In genomic region chr4:106316351-106317178, GRCm38 (mm10) we compare ENCODE assay signal across 7 mouse cellular contexts. TPM values are rescaled to one million over a fixed set of nuclear protein-coding genes. Genes with fewer than 3 reads are reported as not detected.
DNase-seq lines count a peak whose midpoint lies in the region; ATAC-seq and TF ChIP-seq lines count a peak whose summit lies in the region.

No protein-coding gene starts in this region.

- H3K9ac ChIP-seq in hindbrain, embryonic 14.5 days: peak overlapping the region; percentile 98

- peak overlapping the region; percentile 75 for H3K4me2 ChIP-seq in hindbrain, embryonic 14.5 days (replicated peaks)

- no peaks in the 10 kb centered on the region for H3K36me3 ChIP-seq in hindbrain, embryonic 14.5 days (replicated peaks; ENCODE audit: control insufficient read depth, insufficient read depth)
- H3K36me3 ChIP-seq in megakaryocyte, embryonic 14.5 days (replicated peaks; ENCODE audit: low read length): peaks cover 22% of the 10 kb centered on the region

- peak; percentile 79 for ATAC-seq in hindbrain, embryonic 14.5 days (ENCODE audit: low FRiP score)

- H3K27me3 ChIP-seq in hindbrain, embryonic 14.5 days (ENCODE audit: control insufficient read depth, insufficient read depth, low read length): no peaks in the 10 kb centered on the region
- no peaks in the 10 kb centered on the region for H3K27me3 ChIP-seq in megakaryocyte, embryonic 14.5 days (replicated peaks)

- TF ChIP-seq POLR2A in cortical plate, adult 2 months (IDR thresholded peaks at IDR 0.05; ENCODE audit: extremely low read depth, insufficient read depth, low read length): no peak; the same call in 1 of the 2 replicates

- H3K9me3 ChIP-seq in hindbrain, embryonic 14.5 days (ENCODE audit: control insufficient read depth, low read length): no peaks in the 10 kb centered on the region
- H3K9me3 ChIP-seq in megakaryocyte, embryonic 14.5 days: no peaks in the 10 kb centered on the region

- no peak for TF ChIP-seq CTCF in cortical plate, adult 2 months (IDR thresholded peaks at IDR 0.05; ENCODE audit: extremely low read depth, insufficient read depth, low read length)

- under 1% methylated on average over 75 of the region's 81 CpGs for WGBS in hindbrain, embryonic 14.5 days

- peak overlapping the region; percentile 79 for H3K4me3 ChIP-seq in cortical plate, adult 2 months (ENCODE audit: insufficient read depth, low read length)
- H3K4me3 ChIP-seq in hindbrain, embryonic 14.5 days (replicated peaks; ENCODE audit: low read length): peak overlapping the region; percentile 91
- peak overlapping the region; percentile 99 for H3K4me3 ChIP-seq in megakaryocyte, embryonic 14.5 days (replicated peaks)

- peak; percentile 30 for DNase-seq in adipocyte (ENCODE audit: low spot score)
- peak; percentile 60 for DNase-seq in gastrocnemius, adult 18-20 months (ENCODE audit: low spot score)
- DNase-seq in hindbrain, embryonic 14.5 days (ENCODE audit: low spot score): peak; percentile 53
- peak; percentile 21 to 32 for DNase-seq in left cerebral cortex, adult 8-10 months (ENCODE audit: low spot score in 2 of 2)
- peak; percentile 51 for DNase-seq in right cerebral cortex, postnatal 4 days

- peak overlapping the region; percentile 91 for H3K27ac ChIP-seq in cortical plate, adult 2 months (ENCODE audit: insufficient read depth, low read length)
- H3K27ac ChIP-seq in hindbrain, embryonic 14.5 days: peak overlapping the region; percentile 92

- peaks cover 3% of the 10 kb centered on the region for H3K4me1 ChIP-seq in cortical plate, adult 2 months (ENCODE audit: control insufficient read depth, insufficient read depth, low read length)
- H3K4me1 ChIP-seq in hindbrain, embryonic 14.5 days (replicated peaks; ENCODE audit: control insufficient read depth, insufficient read depth, low read length): peaks cover 24% of the 10 kb centered on the region
- H3K4me1 ChIP-seq in megakaryocyte, embryonic 14.5 days: peaks cover 74% of the 10 kb centered on the region

RNA-seq across cellular contexts. Expression of gene Usp24, which starts 0.6 kb away (rescaled TPM):
- polyA plus RNA-seq in cortical plate, adult 2 months (2012; rRNA removed): 17.7 and 18.1 TPM in 2 replicates
- total RNA-seq in gastrocnemius, adult 18-20 months (2021): 10 to 100 TPM; 61.6 to 71.1 TPM
- 12.9 and 13.0 TPM in 2 replicates for polyA plus RNA-seq in hindbrain, embryonic 14.5 days (2014; fragmentation: Nextera tagmentation; extraction: Ambion mirVana)
- total RNA-seq in left cerebral cortex, adult 8-10 months (2022): 10 to 100 TPM; 40.8 to 46.5 (median 43.4) TPM
- polyA plus RNA-seq in megakaryocyte, embryonic 14.5 days (2012; ENCODE audit: insufficient read depth, low replicate concordance): 11.0 and 19.5 TPM in 2 replicates

Comparison
In these comparisons a context has a peak if more than half of its experiments do, and no peak if none do; other contexts are left out.
1. Peak in every context shown above with its lines: DNase-seq, ATAC-seq, H3K4me3 ChIP-seq and H3K27ac ChIP-seq.